Mouse (Mus musculus): ENCODE measurements around the gene Gmip.

The Gmip gene

GRCm38 (mm10) chr8:69808094-69808863, at the start of gene Gmip:
Gene Gmip (plus strand): TSS chr8:69808679.
- DNase-seq (ENCODE audit: low read depth, low spot score), result peak; percentile 91

GRCm38 (mm10) chr8:69761814-69762445, 46.5 kb upstream of the Gmip start:
- no peak for DNase-seq (ENCODE audit: low read depth, low spot score)

- DNase-seq (ENCODE audit: low read depth, low spot score), result no peak
These were observed 37.3 kb upstream of the Gmip start for GRCm38 (mm10) chr8:69771221-69771620.

DNA sequence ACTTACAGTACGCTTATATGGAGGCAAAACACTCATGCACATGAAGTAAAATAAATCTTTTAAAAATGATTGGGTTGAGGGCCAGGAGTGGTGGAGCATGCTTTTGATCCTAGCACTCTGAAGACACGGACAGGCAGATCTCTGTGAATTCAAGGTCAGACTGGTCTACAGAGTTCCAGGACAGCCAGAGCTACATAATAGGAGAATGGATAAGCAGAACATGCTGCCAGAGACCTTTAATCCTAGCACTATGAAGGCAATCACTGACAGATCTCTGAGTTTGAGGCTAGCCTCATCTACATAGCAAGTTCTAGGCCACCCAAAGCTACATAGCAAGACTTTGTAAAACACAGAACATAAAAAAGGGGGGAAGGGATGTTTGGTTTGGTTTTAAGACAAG, 36.4 kb upstream of the Gmip start:
- no peak for DNase-seq (ENCODE audit: low read depth, low spot score)

DNA sequence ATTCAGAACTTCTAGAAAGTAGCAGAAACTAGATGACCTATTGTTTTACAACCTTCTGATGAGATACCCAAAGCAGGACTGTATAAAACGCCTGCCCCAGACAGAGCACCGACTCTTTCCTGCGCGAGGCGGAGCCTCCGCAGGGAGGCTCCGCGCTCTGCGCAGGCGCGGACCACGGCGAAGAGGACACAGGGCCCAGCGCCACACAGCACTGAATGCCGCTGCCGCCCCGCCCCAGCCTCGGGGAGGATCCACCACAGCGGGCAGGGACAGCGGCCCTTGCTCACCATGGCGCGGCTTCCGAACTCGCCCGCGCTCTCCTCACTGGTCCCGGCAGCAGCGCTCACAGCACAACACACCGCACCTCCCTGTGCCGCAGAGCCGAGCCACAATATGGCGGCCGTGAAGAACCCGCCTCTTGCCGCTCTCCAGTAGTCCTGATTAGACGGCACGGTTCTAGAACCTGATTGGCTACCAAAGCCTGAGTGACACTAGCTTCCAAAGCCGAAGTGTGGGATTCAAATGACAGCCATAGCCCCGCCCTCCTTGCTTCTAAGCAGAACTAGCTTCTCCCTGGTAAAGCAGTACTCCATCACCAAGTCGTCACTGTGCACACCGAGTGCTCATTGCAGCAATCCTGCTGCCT, 33.9 kb upstream of the Gmip start, which contains the start of gene Gm20422:
Gm20422 (minus strand) TSS at position 384 of the 646 bp plus-strand sequence.
- peak; percentile 98 for DNase-seq (ENCODE audit: low read depth, low spot score)

DNA sequence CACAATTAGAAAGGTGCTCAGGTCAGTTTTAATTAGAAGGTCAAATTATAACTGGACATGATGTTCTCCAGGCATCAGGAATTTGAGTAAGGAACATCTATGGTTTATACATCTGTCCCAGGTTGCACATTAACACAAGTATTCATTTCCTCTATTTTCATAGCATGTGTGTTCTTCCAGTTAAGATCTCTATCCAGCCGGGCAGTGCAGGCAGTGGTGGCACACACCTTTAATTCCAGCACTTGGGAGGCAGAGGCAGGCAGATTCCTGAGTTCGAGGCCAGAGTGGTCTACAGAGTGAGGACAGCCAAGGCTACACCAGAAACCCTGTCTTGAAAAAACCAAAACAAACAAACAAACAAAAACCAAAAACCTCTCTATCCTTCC, 33.3 kb upstream of the Gmip start:
- no peak for DNase-seq (ENCODE audit: low read depth, low spot score)

DNA sequence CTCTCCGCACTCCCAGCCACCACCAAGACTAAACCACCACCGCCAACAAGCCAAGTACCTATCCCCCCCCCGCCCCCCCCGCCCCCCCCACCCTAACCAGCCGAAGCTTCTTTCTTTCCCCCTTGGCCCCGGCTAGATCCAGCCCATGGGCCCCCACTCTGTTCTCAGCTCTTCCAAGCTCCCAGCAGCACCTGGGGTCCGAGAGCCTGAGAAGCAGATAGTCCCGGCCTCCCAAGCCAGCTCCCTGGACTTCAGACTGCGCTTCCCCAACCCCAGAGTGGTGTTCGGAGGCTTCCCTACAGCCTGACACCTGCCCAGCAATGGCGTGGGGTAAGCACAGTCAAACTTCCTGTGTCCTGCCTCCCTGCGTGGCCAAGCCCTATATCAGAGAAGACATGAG, 31.4 kb upstream of the Gmip start:
- DNase-seq (ENCODE audit: low read depth, low spot score), result no peak

DNA sequence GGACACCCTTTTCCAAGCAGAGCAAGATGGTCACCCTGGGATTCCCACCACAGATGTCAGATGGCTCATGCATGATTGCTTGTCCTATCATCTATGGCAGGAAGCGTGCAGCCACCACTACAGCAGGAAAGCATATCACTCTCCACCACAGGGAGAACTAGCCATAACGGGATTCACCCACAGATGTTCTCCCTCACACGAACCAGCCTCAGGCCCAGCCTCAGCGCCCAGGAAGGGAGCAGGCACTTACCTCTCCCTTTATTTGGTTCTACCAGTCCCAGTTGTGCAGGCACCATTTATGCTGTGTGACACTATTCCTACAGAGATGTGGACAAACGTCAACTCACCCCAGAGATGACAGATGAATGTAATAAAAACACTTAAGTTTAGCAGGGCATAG, 19.4 kb upstream of the Gmip start:
- DNase-seq (ENCODE audit: low read depth, low spot score), result no peak

- DNase-seq (ENCODE audit: low read depth, low spot score), result no peak
These were observed 18.7 kb upstream of the Gmip start for GRCm38 (mm10) chr8:69789731-69790130.

DNA sequence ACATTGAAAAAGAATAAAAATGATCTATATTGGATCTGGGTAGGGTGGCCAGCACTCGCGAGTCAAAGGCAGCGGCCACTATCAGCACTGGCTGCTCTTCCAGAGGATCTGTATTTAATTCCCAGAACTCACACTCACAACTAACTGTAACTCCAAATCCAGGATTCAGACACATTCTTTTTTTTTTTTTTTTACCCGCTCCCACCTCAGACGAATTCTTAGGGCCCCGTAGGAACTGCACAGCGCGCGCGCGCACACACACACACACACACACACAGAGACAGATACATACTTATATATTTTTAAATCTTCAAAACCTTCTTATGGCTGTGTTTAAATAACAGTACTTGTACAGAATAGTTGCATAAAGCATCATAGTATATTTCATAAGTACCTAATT, 18.1 kb upstream of the Gmip start:
- no peak for DNase-seq (ENCODE audit: low read depth, low spot score)

- DNase-seq (ENCODE audit: low read depth, low spot score), result peak; percentile 94
These were observed 17.6 kb upstream of the Gmip start, which contains the start of the genes Atp13a1 and Zfp866 for GRCm38 (mm10) chr8:69790773-69791367. Gene Atp13a1 (plus strand): TSS chr8:69791163. Gene Zfp866 (minus strand): TSS chr8:69791178.

DNA sequence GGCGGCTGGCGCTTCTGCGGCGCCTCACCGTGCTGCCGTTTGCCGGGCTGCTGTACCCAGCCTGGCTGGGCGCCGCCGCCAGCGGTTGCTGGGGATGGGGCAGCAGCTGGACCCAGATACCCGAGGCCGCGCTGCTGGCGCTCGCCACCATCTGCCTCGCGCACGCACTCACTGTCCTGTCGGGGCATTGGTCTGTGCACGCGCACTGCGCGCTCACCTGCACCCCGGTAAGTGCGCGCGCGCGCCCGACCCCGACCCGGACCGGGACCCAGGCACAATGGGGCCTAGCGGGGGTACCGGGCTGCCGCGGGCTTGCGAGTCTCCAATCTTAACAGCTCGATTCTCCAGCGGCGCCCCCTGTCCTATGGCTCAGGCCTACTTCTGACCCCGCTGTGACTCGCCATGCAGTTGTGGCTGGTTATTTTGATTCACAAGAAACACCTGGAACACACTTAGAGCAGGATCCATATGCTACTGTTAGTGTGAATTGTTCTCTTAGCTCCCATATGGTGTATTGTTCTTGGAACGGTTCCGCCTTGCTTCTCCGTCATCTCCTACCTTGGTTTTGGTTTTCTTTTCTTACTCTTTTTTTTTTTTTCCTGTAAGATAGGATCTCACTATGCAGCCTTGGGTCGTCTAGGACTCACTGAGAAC, 16.9 kb upstream of the Gmip start:
- DNase-seq (ENCODE audit: low read depth, low spot score), result peak; percentile 69

DNA sequence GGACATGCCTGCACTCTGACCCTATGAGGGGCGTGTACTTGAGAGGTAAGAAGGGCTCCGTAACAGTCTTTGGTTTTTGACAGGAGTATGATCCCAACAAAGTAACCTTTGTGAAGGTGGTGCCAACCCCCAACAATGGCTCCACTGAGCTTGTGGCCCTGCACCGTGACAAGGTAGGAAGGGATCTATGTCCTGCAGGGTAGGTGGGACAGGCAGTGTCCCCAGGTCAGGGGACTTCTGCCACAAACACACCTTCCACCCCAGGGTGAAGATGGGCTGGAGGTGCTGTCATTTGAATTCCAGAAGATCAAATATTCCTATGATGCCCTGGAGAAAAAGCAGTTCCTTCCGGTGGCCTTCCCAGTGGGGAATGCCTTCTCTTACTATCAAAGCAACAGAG, 14.8 kb upstream of the Gmip start:
- no peak for DNase-seq (ENCODE audit: low read depth, low spot score)

DNA sequence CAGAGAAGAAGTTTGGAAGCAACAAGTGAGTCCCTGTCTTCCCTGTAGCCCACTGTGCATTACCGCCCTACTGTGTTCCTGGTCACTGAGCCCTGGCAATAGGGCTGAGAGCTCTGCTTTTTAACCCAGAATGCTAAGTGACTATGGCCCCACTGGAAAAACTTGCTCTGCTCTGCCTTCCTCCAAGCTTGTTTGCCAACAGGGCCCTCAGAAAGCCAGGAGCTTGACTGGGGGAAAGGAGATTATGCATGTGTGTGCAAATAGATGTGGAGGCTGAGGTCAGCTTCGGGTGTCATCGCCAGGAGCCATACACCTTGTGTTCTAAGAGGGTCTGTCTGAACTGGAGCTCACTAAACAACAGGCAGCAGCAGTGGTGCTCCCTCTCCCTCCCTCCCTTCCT, 14.4 kb upstream of the Gmip start:
- no peak for DNase-seq (ENCODE audit: low read depth, low spot score)

DNA sequence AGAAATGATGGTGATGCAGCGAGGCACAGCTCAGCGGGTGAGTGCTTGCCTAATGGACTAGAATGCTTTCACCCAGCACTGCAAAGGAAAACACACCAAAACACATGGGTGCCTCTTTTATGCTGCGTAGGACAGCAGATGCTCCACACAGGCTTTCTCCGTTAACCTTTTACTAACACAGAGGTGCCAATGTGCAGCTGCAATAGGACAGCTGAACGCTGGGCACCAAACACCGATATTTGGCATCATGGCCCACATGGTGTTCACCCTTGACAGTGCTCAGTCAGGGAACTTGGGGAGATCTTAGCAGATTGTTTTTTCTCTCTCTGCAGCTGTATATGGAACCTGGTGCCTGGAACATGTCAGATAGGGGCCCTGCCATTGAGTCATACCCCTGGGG, 13.6 kb upstream of the Gmip start:
- no peak for DNase-seq (ENCODE audit: low read depth, low spot score)

GRCm38 (mm10) chr8:69796721-69797345, 11.6 kb upstream of the Gmip start:
- DNase-seq (ENCODE audit: low read depth, low spot score), result no peak

DNA sequence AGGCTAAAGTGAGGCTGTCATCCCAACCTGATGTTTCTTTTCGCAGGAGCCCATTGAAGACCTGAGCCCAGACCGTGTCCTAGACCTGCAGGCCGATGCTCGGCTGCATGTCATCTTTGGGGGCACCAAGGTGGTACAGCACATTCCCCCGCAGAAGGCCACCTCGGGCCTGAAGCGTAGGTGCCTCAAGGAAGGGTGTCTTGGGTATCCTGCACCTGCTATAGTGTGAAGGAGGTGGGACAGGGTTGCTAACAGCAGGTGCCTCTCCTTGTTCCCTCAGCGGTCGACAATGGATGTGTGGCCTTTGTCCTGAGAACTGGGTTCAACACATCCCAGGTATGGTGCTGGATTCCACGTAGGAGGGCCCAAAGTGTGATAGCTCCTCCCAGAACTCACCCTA, 10.8 kb upstream of the Gmip start:
- DNase-seq (ENCODE audit: low read depth, low spot score), result no peak

- no peak for DNase-seq (ENCODE audit: low read depth, low spot score)
These were observed 9.2 kb upstream of the Gmip start for GRCm38 (mm10) chr8:69799261-69799660.

DNA sequence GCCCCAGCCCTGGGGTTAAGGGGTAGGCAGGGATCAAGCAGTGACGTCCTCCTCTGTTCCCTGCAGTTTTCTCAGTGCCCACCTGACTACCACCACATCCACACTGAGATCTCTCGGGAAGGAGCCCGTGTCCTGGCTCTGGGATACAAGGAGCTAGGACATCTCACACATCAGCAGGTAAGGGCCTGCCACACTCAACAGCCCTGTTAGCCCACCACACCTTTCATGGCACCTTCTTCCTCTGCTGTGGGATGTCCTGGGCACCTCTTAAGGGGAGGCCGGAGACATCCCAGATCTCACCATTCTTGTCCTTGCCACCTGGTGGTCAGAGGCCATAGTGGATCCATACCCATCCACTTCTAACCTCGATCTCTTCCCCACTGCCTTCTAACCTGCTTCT, 8.5 kb upstream of the Gmip start:
- no peak for DNase-seq (ENCODE audit: low read depth, low spot score)

DNA sequence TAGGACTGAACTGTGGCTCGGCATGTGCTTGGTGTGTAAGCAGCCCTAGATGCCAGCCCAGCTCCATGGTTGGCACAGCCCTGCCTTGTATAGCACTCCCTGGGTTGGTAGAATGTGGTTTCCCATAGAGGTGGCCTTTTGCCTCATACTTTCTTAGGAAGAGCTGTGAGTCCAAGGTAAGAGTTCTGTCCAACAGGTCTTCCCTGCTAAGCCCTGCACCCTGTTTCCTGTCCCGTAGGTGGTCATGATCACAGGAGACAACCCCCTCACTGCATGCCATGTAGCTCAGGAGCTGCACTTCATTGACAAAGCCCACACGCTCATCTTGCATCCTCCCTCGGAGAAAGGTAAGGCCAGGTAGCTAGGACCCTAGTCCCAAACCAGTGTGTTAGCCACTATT, 6.7 kb upstream of the Gmip start:
- no peak for DNase-seq (ENCODE audit: low read depth, low spot score)

GRCm38 (mm10) chr8:69802216-69802615, 6.3 kb upstream of the Gmip start:
- DNase-seq (ENCODE audit: low read depth, low spot score), result no peak
